Mouse (Mus musculus) ES-E14 (cell line): ENCODE measurements at regions not wholly inside any gene's neighbourhood (a gene's known extent, or its start where the extent isn't known, plus 50 kb on each side); places are given as distances from the start of the nearest gene placed in this dataset.
A peak's percentile ranks its signal among the peaks of the same experiment; 100 is the strongest.
"Not testable (repeated sequence)": the region's sequence is repeated elsewhere in the genome, so short reads cannot be mapped to it uniquely, and the experiment has no call there.

Experiments
- DNase-seq: peaks from one replicate; pipeline ENCODE4 v3.0.0-alpha.2; 2013; ENCODE audit warnings: low read depth, low spot score
- H3K27ac ChIP-seq: 2 replicates; pipeline ENCODE4 v1.5.1; 2012; ENCODE audit warnings: low read depth, mild to moderate bottlenecking, low read length, moderate library complexity, mixed read lengths; ENCODE audit not compliant: poor library complexity, insufficient read depth, severe bottlenecking
- H3K36me3 ChIP-seq: 2 replicates; pipeline ENCODE4 v1.6.1; 2012; ENCODE audit warnings: mild to moderate bottlenecking, low read length, moderate library complexity, mixed read lengths; ENCODE audit not compliant: control insufficient read depth, poor library complexity, insufficient read depth, severe bottlenecking
- H3K4me1 ChIP-seq, 2 experiments: fragments of 150-350 bp in 1 of 2; sonication (generic) in 1 of 2; 2 replicates each; pipeline ENCODE4 v1.6.1; 2012; ENCODE audit warnings: low read length in 2 of 2, mild to moderate bottlenecking in 1 of 2, mixed read lengths in 1 of 2; ENCODE audit not compliant: control insufficient read depth in 2 of 2, insufficient read depth in 2 of 2, poor library complexity in 1 of 2
- H3K4me3 ChIP-seq, 2 experiments: fragments of 150-350 bp in 1 of 2; sonication (generic) in 1 of 2; 2 replicates each; pipeline ENCODE4 v1.5.1; 2012; ENCODE audit warnings: low read length in 2 of 2, low read depth in 1 of 2, mild to moderate bottlenecking in 1 of 2, mixed read lengths in 1 of 2; ENCODE audit not compliant: insufficient read depth in 1 of 2, poor library complexity in 1 of 2, severe bottlenecking in 1 of 2
- H3K9ac ChIP-seq: 2 replicates; pipeline ENCODE4 v1.6.1; 2012; ENCODE audit warnings: low read depth, mild to moderate bottlenecking, low read length, mixed read lengths; ENCODE audit not compliant: poor library complexity, insufficient read depth, severe bottlenecking
- H3K9me3 ChIP-seq: fragments of 150-350 bp; sonication (generic); 2 replicates; pipeline ENCODE4 v1.6.1; 2012; ENCODE audit warnings: low read depth, mild to moderate bottlenecking, low read length; ENCODE audit not compliant: control insufficient read depth, insufficient read depth
- CHD2 ChIP-seq: IDR thresholded peaks from 2 replicates; pipeline ENCODE4 v1.6.1; 2014; ENCODE audit warnings: mild to moderate bottlenecking, low read depth, low read length, inconsistent platforms
- HCFC1 ChIP-seq: IDR thresholded peaks from 2 replicates; pipeline ENCODE4 v1.6.1; 2012; ENCODE audit warnings: low read length, inconsistent platforms, borderline replicate concordance; ENCODE audit not compliant: insufficient read depth
- MAFK ChIP-seq: IDR thresholded peaks from 2 replicates; pipeline ENCODE4 v1.6.1; 2014; ENCODE audit warnings: mild to moderate bottlenecking, low read depth, low read length, inconsistent platforms; ENCODE audit not compliant: insufficient read depth
- ZC3H11A ChIP-seq: IDR thresholded peaks from 2 replicates; pipeline ENCODE4 v1.6.1; 2012; ENCODE audit warnings: low read depth, mild to moderate bottlenecking, inconsistent platforms, low read length, borderline replicate concordance
- ZNF384 ChIP-seq: IDR thresholded peaks from 2 replicates; pipeline ENCODE4 v1.6.1; 2012; ENCODE audit warnings: low read depth, low read length, inconsistent platforms
- in situ Hi-C, 2 experiments: fragments of 600-800 bp; cut with MboI; formaldehyde crosslinking; loops; one replicate each; pipeline ENCODE4 v1.15.1; 2025; ENCODE audit warnings: low sequenced_read_pairs in 2 of 2, inconsistent platforms in 1 of 2; ENCODE audit not compliant: unreplicated experiment in 2 of 2

DNA sequence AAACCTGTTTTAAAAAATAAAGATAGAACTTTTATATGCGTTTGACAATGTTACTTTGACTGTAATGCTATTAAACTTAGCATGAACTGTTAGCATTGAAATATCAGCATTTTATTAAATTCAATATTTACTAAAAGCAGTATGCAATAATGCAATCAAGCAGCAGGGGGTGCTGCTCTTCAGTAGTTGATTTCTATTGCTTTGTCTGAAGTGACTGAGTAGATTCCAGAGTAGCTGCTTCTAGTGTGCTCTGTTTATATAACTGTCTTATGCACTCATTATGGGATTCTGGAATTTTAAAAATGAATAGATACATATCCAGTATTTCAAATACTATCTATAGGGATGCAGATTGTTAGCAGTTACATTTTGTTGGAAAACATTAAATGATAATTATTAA lies 146.2 kb downstream of the Gm28710 start:
- DNase-seq = no peak
- Histone ChIP-seq H3K27ac (no peak overlapping the region), H3K4me3 (no peak overlapping the region), H3K36me3 (no peaks in the 10 kb centered on the region), H3K9me3 (no peaks in the 10 kb centered on the region), H3K4me1 (no peaks in the 10 kb centered on the region), H3K9ac (no peak overlapping the region)
- in situ Hi-C loops = loop anchor here (25.0 kb wide), 1 partner anchor 824 kb away; no protein-coding TSS in a partner anchor
- TF ChIP-seq MAFK (no peak), ZC3H11A (peak; percentile 80)

GRCm38 (mm10) chr5:16947430-16947829 lies 155.8 kb downstream of the Gm28710 start:
- Histone ChIP-seq H3K9ac (no peak overlapping the region), H3K36me3 (no peaks in the 10 kb centered on the region), H3K4me3 (no peak overlapping the region), H3K9me3 (no peaks in the 10 kb centered on the region), H3K4me1 (no peaks in the 10 kb centered on the region), H3K27ac (no peak overlapping the region)
- DNase-seq = peak; percentile 44
- in situ Hi-C loops = loop anchor here (25.0 kb wide), 1 partner anchor 815 kb away; no protein-coding TSS in a partner anchor
- no peak for TF ChIP-seq MAFK
- TF ChIP-seq CHD2 = no peak
- no peak for TF ChIP-seq HCFC1
- TF ChIP-seq ZC3H11A = peak; percentile 85

GRCm38 (mm10) chr5:16967735-16968134 lies 176.1 kb downstream of the Gm28710 start:
- no peak overlapping the region for H3K4me3 ChIP-seq
- in situ Hi-C loops = no loop called here
- H3K36me3 ChIP-seq = no peaks in the 10 kb centered on the region

DNA sequence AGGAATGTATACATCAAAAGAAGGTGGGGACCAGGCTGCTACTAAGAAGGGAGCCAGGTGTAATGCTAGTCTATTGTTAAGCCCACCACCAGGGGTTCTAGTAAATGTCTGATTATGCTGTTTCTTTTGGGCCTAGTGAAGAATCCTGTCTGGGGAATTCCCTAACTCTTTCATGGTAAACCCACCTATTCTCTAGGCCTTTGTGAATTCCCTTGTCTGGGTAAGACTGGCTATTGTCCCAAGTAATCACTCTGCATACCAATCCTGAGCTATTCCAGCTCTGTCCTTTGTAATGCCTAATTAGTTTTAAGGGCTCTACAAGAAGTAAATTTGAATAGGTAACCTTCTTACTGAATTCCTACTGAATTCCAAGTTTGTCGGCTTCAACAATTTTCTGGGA lies 177.2 kb downstream of the Gm28710 start:
- H3K27ac ChIP-seq, H3K36me3 ChIP-seq, H3K9ac ChIP-seq, H3K4me3 ChIP-seq, H3K9me3 ChIP-seq, in situ Hi-C loops: not testable (repeated sequence)
- peak; percentile 82 for DNase-seq
- TF ChIP-seq MAFK (peak; percentile 31; the same call in 1 of the 2 replicates), CHD2 (peak; percentile 60)
- peaks cover 0 to 12% of the 10 kb centered on the region in 2 experiments; a peak in 2 of 4 replicates for H3K4me1 ChIP-seq

More at GRCm38 (mm10) chr5:16967735-16968134, 176.1 kb downstream of the Gm28710 start:
- Histone ChIP-seq H3K9me3 (no peaks in the 10 kb centered on the region), H3K9ac (no peak overlapping the region), H3K27ac (no peak overlapping the region), H3K4me1 (peaks cover 0 to 12% of the 10 kb centered on the region in 2 experiments; a peak in 2 of 4 replicates)
- TF ChIP-seq MAFK = no peak
- no peak for TF ChIP-seq ZNF384
- no peak for DNase-seq

DNA sequence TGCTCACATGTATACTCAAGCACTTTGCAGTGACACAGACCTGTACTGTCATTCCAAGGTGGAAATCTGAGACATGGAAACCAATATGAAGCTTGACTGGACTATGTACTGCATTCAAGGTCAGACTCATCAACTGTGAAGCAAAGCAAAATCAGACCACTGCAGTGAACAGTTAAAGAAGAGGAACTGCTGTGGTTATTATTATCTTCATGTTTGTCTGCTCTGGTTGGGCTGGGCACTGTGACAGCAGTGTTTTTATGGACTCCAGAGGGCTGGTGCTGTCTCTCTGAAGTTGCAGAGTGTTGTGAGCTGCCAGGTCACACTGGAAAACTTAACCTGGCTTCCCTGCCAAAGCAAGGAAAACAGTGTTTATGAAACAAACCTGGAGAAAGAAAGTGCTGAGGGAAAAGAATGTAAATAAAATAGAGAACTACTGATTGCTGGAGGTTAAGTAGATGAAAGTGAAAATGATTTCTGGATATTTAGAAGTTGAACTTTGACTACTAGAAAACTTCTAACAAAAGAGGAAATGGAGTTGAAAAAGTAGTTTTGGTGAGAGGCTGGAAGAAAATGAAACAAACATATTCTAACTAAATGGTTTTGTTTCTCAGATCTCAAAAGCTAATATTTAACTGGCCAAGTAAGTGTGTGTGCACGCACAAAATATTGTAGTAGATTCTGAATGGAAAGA lies 181.7 kb downstream of the Gm28710 start:
- in situ Hi-C loops = no loop called here
- Histone ChIP-seq H3K9ac (no peak overlapping the region), H3K27ac (no peak overlapping the region), H3K9me3 (no peaks in the 10 kb centered on the region), H3K4me1 (peaks cover 0 to 9% of the 10 kb centered on the region in 2 experiments; a peak in 2 of 4 replicates), H3K36me3 (no peaks in the 10 kb centered on the region), H3K4me3 (no peak overlapping the region)
- TF ChIP-seq MAFK (no peak), ZNF384 (no peak)
- no peak for DNase-seq
